Mouse (Mus musculus) testis, postnatal 14 days (tissue): ENCODE measurements around the gene Gm11115.

ENCODE experiments used
- DNase-seq: peaks from one replicate; pipeline ENCODE4 v3.0.0; 2021; ENCODE audit warnings: low spot score

The Gm11115 gene

DNA sequence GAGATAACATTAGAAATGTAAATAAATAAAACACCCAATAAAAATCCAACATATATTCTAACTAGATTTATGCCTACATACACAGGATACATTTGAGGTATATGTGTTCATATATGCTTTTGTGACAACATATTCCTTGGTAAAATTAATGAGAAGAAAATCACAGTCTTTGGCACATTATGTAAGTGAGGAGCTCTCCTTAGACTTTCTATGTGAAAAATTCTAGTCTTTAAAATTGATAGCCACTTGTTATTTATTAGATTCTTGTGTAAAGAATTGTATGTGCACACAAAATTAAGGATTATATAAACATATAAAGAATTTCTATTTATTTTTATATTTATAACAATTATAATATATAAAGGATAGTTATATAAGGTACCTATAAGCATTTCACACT, at the start of gene Gm11115:
Gene Gm11115, minus strand, starts transcription at position 101 of the 400 bp plus-strand sequence.
- no peak for DNase-seq

GRCm38 (mm10) chr5:88111430-88111829, 42.5 kb downstream of the Gm11115 start, which contains the start of gene Gm11116:
Gene Gm11116 (minus strand): TSS chr5:88111530.
- DNase-seq: no peak
